Comparison of ENCODE assay signal across 22 mouse cellular contexts in the genomic region with DNA sequence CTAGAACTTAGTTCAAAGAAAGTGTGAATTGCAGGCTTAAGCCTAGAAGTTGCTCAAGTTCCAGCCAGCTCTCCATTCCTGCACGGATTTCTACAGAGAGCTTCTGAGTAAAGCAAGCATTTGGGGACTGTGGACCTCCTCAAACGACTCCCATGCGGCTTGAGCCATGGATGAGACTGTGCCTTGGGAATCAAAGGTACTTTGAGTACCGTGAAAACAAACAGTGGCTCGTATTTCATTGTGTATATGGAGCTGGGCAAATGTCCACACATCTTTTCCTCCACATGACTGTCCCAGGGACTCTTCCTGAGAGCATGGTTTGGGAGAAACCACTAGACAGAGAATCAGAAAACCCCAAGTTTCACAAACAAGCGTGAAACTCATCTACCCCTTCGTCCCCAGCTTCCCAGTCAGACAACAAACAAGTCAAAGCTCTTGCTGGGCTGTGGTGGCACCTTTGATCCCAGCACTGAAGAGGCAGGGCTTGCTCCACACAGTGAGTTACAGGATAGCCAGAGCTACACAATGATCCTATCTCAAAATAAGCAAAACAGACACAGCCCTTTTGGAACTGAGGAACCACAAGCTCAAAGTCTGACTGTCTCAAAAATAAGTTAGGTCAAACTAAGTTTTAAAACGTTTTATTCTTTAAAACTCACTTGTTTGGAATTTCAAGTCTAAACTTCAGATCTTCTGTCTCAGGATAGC.
DNase-seq lines count a peak whose midpoint lies in the region; ATAC-seq and TF ChIP-seq lines count a peak whose summit lies in the region.
"Had no signal": no experiment of that assay in that cellular context is flagged by ENCODE, and none has a peak within 500 bp of the region (broad histone marks: within the 10 kb centered on the region; RNA-seq: fewer than 3 reads in every experiment).

No protein-coding gene starts in this region.

- no peak overlapping the region for H3K4me2 ChIP-seq in kidney, embryonic 16.5 days (replicated peaks; ENCODE audit: low read depth, low read length)
- no peak overlapping the region for H3K4me2 ChIP-seq in kidney, embryonic 15.5 days
- no peak overlapping the region for H3K4me2 ChIP-seq in liver, embryonic 14.5 days (ENCODE audit: low read depth)
- H3K4me2 ChIP-seq: hindbrain, embryonic 12.5 days had no signal

- no peak for ATAC-seq in kidney, embryonic 16.5 days (ENCODE audit: low FRiP score, low TSS enrichment)
- ATAC-seq in kidney, embryonic 15.5 days (replicated peaks; ENCODE audit: low FRiP score) = no peak; the same call in 1 of the 2 replicates
- ATAC-seq in liver, embryonic 14.5 days (ENCODE audit: insufficient read depth) = peak; percentile 62; the same call in 1 of the 2 replicates
- ATAC-seq: forebrain, embryonic 14.5 days; intestine, postnatal 0 days; midbrain, embryonic 16.5 days had no signal

- TF ChIP-seq CTCF in liver, embryonic 14.5 days (IDR thresholded peaks at IDR 0.05; ENCODE audit: low read depth) = no peak

- no peak for TF ChIP-seq EP300 in liver, embryonic 14.5 days (IDR thresholded peaks at IDR 0.05; ENCODE audit: low read depth)

- peaks cover 9% of the 10 kb centered on the region for H3K4me1 ChIP-seq in kidney, embryonic 16.5 days (ENCODE audit: insufficient read depth, low read length)
- H3K4me1 ChIP-seq in kidney, embryonic 15.5 days = peaks cover 10% of the 10 kb centered on the region; the same call in 1 of the 2 replicates
- H3K4me1 ChIP-seq in liver, embryonic 14.5 days (replicated peaks; ENCODE audit: control insufficient read depth in 2 of 2, insufficient read depth in 2 of 2, low read length in 1 of 2) = no peaks in the 10 kb centered on the region
- H3K4me1 ChIP-seq: hindbrain, embryonic 12.5 days had no signal

- H3K36me3 ChIP-seq in kidney, embryonic 16.5 days (ENCODE audit: insufficient read depth, low read length) = no peaks in the 10 kb centered on the region
- no peaks in the 10 kb centered on the region for H3K36me3 ChIP-seq in kidney, embryonic 15.5 days
- no peaks in the 10 kb centered on the region for H3K36me3 ChIP-seq in liver, embryonic 14.5 days (replicated peaks; ENCODE audit: control insufficient read depth, insufficient read depth, low read depth)
- H3K36me3 ChIP-seq: heart, embryonic 12.5 days; hindbrain, embryonic 12.5 days; neural tube, embryonic 13.5 days had no signal

- no peak overlapping the region for H3K27ac ChIP-seq in kidney, embryonic 16.5 days (ENCODE audit: low read length)
- no peak overlapping the region for H3K27ac ChIP-seq in kidney, embryonic 15.5 days
- no peak overlapping the region for H3K27ac ChIP-seq in liver, embryonic 14.5 days
- H3K27ac ChIP-seq: hindbrain, embryonic 12.5 days; neural tube, embryonic 13.5 days had no signal

- no peak overlapping the region for H3K4me3 ChIP-seq in kidney, embryonic 16.5 days (ENCODE audit: low read length)
- no peak overlapping the region for H3K4me3 ChIP-seq in kidney, embryonic 15.5 days (replicated peaks)
- no peak overlapping the region for H3K4me3 ChIP-seq in liver, embryonic 14.5 days (ENCODE audit: insufficient read depth in 1 of 2, low read depth in 2 of 2, low read length in 2 of 2)
- H3K4me3 ChIP-seq: heart, embryonic 12.5 days; hindbrain, embryonic 12.5 days; myocyte; neural tube, embryonic 13.5 days had no signal

- DNase-seq in liver = peak; percentile 9
- peak in 2 of 3 experiments; percentile 12 to 13 for DNase-seq in liver, embryonic 14.5 days (ENCODE audit: low read depth in 3 of 3, low spot score in 3 of 3)
- DNase-seq in layer of hippocampus, adult 8-10 months (ENCODE audit: low spot score in 2 of 2) = no peak
- DNase-seq in Muller cell, postnatal 12 days (ENCODE audit: inconsistent ontology term) = no peak
- DNase-seq in frontal cortex, postnatal 10 days (ENCODE audit: low spot score in 2 of 2) = no peak
- DNase-seq: adrenal gland, postnatal 14 days; gastrocnemius, postnatal 10 days; heart, adult 18-20 months; heart, postnatal 10 days; kidney, postnatal 4 days; layer of hippocampus, adult 9-11 months; lung, postnatal 4 days; thymus, postnatal 14 days had no signal

- no peaks in the 10 kb centered on the region for H3K27me3 ChIP-seq in kidney, embryonic 16.5 days (ENCODE audit: insufficient read depth, low read length)
- H3K27me3 ChIP-seq in kidney, embryonic 15.5 days = no peaks in the 10 kb centered on the region
- H3K27me3 ChIP-seq in liver, embryonic 14.5 days (ENCODE audit: control insufficient read depth, insufficient read depth, low read length) = no peaks in the 10 kb centered on the region
- H3K27me3 ChIP-seq: heart, embryonic 12.5 days; hindbrain, embryonic 12.5 days had no signal

- 22% methylated on average over 8 of the region's 8 CpGs for WGBS in kidney, embryonic 16.5 days
- WGBS in kidney, embryonic 15.5 days = 22% methylated on average over 8 of the region's 8 CpGs
- 25% methylated on average over 8 of the region's 8 CpGs for WGBS in liver, embryonic 14.5 days (ENCODE audit: insufficient replicate concordance)

- H3K9me3 ChIP-seq in kidney, embryonic 16.5 days (ENCODE audit: low read length) = no peaks in the 10 kb centered on the region
- H3K9me3 ChIP-seq in kidney, embryonic 15.5 days (replicated peaks) = no peaks in the 10 kb centered on the region
- H3K9me3 ChIP-seq in liver, embryonic 14.5 days (ENCODE audit: control insufficient read depth, low read length) = no peaks in the 10 kb centered on the region
- H3K9me3 ChIP-seq: heart, embryonic 12.5 days; hindbrain, embryonic 12.5 days; neural tube, embryonic 13.5 days had no signal

- 0 out of 2 replicates have a peak overlapping the region, but pooled peaks have one; percentile 22 for H3K9ac ChIP-seq in kidney, embryonic 16.5 days (replicated peaks; ENCODE audit: low read length)
- H3K9ac ChIP-seq in kidney, embryonic 15.5 days = no peak overlapping the region
- no peak overlapping the region for H3K9ac ChIP-seq in liver, embryonic 14.5 days (replicated peaks)
- H3K9ac ChIP-seq: heart, embryonic 12.5 days; hindbrain, embryonic 12.5 days; neural tube, embryonic 13.5 days had no signal

Comparison
In these comparisons a context has a peak if more than half of its experiments do, and no peak if none do; other contexts are left out.
1. DNase-seq: peak in liver (single experiment) and liver, embryonic 14.5 days (2 of 3); none in layer of hippocampus, adult 8-10 months (0 of 2), Muller cell, postnatal 12 days (single experiment) and frontal cortex, postnatal 10 days (0 of 2).